Mouse (Mus musculus) neural tube, embryonic 11.5 days (tissue): ENCODE measurements at regions not wholly inside any gene's neighbourhood (a gene's known extent, or its start where the extent isn't known, plus 50 kb on each side); places are given as distances from the start of the nearest gene placed in this dataset.

ENCODE experiments used
- ATAC-seq: fragments of 200-750 bp; cut with Nextera tagmentation; 2 replicates; pipeline ENCODE4 v1.8.0; 2017; ENCODE audit warnings: moderate number of reproducible peaks, mild to moderate bottlenecking, moderate TSS enrichment, moderate library complexity; ENCODE audit not compliant: insufficient read depth, low FRiP score, low TSS enrichment
- DNase-seq: peaks from one replicate; pipeline ENCODE4 v3.0.0-alpha.2; 2015; ENCODE audit warnings: low spot score
- H3K27ac ChIP-seq: fragments of 300-500 bp; sonication (generic); 2 replicates; pipeline ENCODE4 v1.5.1; 2014; ENCODE audit warnings: low read depth, mild to moderate bottlenecking, low read length
- H3K27me3 ChIP-seq: fragments of 300-500 bp; sonication (generic); 2 replicates; pipeline ENCODE4 v1.6.1; 2014; ENCODE audit warnings: mild to moderate bottlenecking, low read length, mixed read lengths; ENCODE audit not compliant: control insufficient read depth, insufficient read depth
- H3K36me3 ChIP-seq: fragments of 300-500 bp; sonication (generic); 2 replicates; pipeline ENCODE4 v1.6.1; 2014; ENCODE audit warnings: mild to moderate bottlenecking, low read length, moderate library complexity, mixed read lengths; ENCODE audit not compliant: control insufficient read depth, insufficient read depth
- H3K4me1 ChIP-seq: fragments of 300-500 bp; sonication (generic); 2 replicates; pipeline ENCODE4 v1.6.1; 2014; ENCODE audit warnings: low read length, mixed read lengths; ENCODE audit not compliant: control insufficient read depth, insufficient read depth
- H3K4me2 ChIP-seq: fragments of 300-500 bp; sonication (generic); 2 replicates; pipeline ENCODE4 v1.6.1; 2014; ENCODE audit warnings: low read depth, mild to moderate bottlenecking, moderate library complexity
- H3K4me3 ChIP-seq: fragments of 300-500 bp; sonication (generic); 2 replicates; pipeline ENCODE4 v1.5.1; 2014; ENCODE audit warnings: low read depth, low read length
- H3K9ac ChIP-seq: fragments of 300-500 bp; sonication (generic); 2 replicates; pipeline ENCODE4 v1.6.1; 2014; ENCODE audit warnings: mild to moderate bottlenecking, low read length
- H3K9me3 ChIP-seq: fragments of 300-500 bp; sonication (generic); 2 replicates; pipeline ENCODE4 v1.6.1; 2016; ENCODE audit warnings: low read length; ENCODE audit not compliant: control insufficient read depth
- WGBS: fragments of 180-500 bp; shearing (Covaris S2); extraction: QIAGEN DNeasy Blood & Tissue Kit; methylation state at CpG from one replicate; pipeline ENCODE4 v1.1.7; 2014; 5-methylcytosine and 5-hydroxymethylcytosine counted together

DNA sequence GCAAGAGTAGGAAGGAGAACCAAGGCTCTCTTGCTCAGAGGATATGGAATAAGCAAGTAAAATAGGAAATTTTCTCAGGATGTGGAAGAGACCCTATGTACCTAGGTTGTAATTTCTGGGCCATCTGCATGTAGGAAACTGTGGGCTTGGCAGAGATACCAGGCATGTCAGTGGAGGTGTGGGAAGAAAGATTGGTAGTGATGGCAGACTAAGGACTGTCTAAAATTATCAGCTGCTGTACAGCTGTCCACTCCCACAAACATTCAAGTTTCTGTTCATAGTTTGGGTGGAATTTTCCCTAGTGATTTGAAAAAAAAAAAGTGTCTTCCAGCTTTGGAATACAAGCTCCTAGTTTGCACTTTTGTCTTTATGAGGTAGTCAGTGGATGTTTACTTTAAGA lies 744.7 kb downstream of the Dhx35 start:
- Histone ChIP-seq H3K4me1 (no peaks in the 10 kb centered on the region), H3K4me2 (no peak overlapping the region), H3K27me3 (no peaks in the 10 kb centered on the region), H3K9me3 (no peaks in the 10 kb centered on the region), H3K4me3 (no peak overlapping the region), H3K9ac (no peak overlapping the region), H3K36me3 (no peaks in the 10 kb centered on the region), H3K27ac (no peak overlapping the region)
- DNase-seq (no peak), ATAC-seq (no peak)

DNA sequence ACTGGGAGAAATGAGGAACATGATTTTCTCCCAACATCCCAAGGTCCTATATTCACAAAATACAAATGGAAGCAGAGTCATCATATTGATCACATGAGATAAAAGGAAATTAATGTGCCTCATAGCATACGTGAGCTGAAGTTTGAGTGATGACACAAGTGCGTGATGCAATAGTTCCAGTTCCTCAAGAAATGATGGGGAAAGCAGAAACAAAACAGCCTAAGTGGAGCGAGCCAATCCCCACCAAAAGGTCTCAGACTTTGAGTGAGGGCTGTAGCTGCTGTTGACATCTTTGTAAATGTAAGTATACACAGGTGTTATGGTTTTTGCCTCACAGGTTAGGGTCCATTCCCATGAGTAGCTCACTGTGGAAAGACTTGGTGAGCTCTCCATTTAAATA lies 763.0 kb downstream of the Dhx35 start:
- Histone ChIP-seq H3K4me1 (no peaks in the 10 kb centered on the region), H3K4me3 (no peak overlapping the region), H3K27ac (no peak overlapping the region), H3K9me3 (no peaks in the 10 kb centered on the region), H3K36me3 (no peaks in the 10 kb centered on the region), H3K4me2 (no peak overlapping the region), H3K9ac (no peak overlapping the region), H3K27me3 (no peaks in the 10 kb centered on the region)
- ATAC-seq (no peak), DNase-seq (no peak)
- WGBS = 91% methylated on average over 3 of the region's 3 CpGs

DNA sequence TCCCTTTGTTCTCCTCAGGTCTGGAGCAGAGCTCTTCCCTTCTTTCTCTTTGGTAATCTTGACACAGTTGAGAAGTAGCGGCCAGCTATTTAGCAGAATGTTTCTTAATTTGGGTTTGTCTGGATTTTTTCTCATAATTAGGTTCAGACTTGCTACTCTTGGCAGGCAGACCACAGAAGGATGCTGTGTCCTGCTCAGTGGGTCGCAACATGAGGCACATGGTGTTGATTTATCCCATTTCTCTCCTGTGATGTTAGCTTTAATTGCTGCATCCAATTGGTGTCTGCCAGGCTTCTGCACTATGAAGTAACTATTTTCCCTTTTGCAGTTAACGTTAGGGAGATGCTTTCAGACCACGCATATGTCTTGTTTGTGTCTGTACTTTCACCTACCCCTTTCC lies 768.7 kb downstream of the Gm826 start:
- ATAC-seq = no peak
- DNase-seq = no peak
- WGBS = 94% methylated on average over 4 of the region's 4 CpGs

DNA sequence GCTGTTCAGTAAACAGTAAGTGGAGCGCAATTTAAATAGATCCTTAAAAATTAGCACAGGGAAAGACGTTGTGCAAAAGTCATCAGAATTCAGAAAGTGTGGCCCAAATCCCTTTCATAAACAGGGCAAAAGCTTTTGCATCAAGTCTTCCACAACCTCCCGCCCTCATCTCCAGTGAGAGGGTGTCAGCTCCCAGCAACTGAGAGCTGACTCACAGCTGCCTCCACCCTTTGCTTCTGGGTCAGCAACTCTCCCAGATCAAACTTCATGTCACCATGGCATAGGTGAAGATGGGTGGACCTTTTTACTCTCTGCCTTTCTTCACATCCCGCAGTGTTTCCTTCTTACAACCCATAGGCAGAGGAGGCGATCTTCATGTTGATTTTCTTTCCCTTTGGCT lies 768.0 kb downstream of the Gm826 start:
- DNase-seq (no peak), ATAC-seq (no peak)
- Histone ChIP-seq H3K9ac (no peak overlapping the region), H3K4me2 (no peak overlapping the region), H3K27ac (no peak overlapping the region), H3K4me1 (no peaks in the 10 kb centered on the region), H3K9me3 (no peaks in the 10 kb centered on the region), H3K27me3 (no peaks in the 10 kb centered on the region), H3K36me3 (no peaks in the 10 kb centered on the region), H3K4me3 (no peak overlapping the region)
- 90% methylated on average over 5 of the region's 5 CpGs for WGBS

More for the DNA sequence above, 768.7 kb downstream of the Gm826 start:
- H3K9ac ChIP-seq = no peak overlapping the region
- no peak overlapping the region for H3K27ac ChIP-seq
- H3K4me2 ChIP-seq = no peak overlapping the region
- H3K9me3 ChIP-seq = no peaks in the 10 kb centered on the region
- H3K4me3 ChIP-seq = no peak overlapping the region
- H3K4me1 ChIP-seq = no peaks in the 10 kb centered on the region
- no peaks in the 10 kb centered on the region for H3K36me3 ChIP-seq
- H3K27me3 ChIP-seq = no peaks in the 10 kb centered on the region

DNA sequence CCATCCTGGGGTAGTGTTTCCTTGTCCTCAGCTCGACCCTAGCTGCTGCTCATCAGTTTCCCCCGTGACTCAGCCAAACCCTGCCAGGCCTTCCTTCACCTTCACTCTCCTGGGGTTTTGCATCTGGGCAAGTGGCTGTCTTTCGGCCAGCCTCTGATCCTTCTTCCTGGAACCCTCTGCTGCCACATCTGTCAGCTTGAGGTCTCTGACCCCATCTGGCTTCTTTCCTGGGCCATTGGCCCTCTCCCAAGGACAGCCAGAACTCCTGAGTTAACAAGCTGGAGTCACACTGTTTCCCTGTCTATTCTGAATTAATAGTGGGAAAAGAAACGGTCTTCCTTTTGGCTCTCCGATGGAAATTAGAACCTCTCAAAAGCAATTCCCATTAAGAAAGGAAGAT lies 767.5 kb downstream of the Gm826 start:
- WGBS = 69% methylated on average over 5 of the region's 5 CpGs

DNA sequence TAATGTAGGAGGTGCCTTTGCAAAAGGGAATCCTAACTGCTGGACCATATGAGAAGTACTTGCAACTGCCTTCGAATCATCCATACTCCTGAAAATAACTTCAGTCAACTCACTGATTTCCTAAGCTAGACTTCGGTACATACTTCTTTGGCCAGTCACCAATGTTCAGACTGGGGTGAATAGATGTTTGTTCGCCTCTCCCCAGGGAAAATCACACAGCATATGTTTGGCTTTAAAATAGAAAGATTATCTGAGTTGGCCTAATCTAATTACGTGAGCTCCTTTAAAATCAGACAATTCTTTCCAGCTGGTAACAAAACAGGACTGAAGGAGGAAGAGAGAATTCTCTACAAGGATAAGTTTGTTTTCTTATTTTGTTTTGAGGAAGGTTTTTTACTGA lies 765.6 kb downstream of the Gm826 start:
- no peak for ATAC-seq
- no peaks in the 10 kb centered on the region for H3K4me1 ChIP-seq
- no peak overlapping the region for H3K9ac ChIP-seq
- 87% methylated on average over 4 of the region's 4 CpGs for WGBS
- no peak overlapping the region for H3K4me3 ChIP-seq
- no peak for DNase-seq
- H3K36me3 ChIP-seq = no peaks in the 10 kb centered on the region
- no peaks in the 10 kb centered on the region for H3K9me3 ChIP-seq
- no peak overlapping the region for H3K27ac ChIP-seq
- no peak overlapping the region for H3K4me2 ChIP-seq
- no peaks in the 10 kb centered on the region for H3K27me3 ChIP-seq

More for the DNA sequence above, 767.5 kb downstream of the Gm826 start:
- Histone ChIP-seq H3K36me3 (no peaks in the 10 kb centered on the region), H3K9me3 (no peaks in the 10 kb centered on the region), H3K4me1 (no peaks in the 10 kb centered on the region), H3K4me3 (no peak overlapping the region), H3K9ac (no peak overlapping the region), H3K4me2 (no peak overlapping the region), H3K27ac (no peak overlapping the region), H3K27me3 (no peaks in the 10 kb centered on the region)
- DNase-seq = no peak
- no peak for ATAC-seq

DNA sequence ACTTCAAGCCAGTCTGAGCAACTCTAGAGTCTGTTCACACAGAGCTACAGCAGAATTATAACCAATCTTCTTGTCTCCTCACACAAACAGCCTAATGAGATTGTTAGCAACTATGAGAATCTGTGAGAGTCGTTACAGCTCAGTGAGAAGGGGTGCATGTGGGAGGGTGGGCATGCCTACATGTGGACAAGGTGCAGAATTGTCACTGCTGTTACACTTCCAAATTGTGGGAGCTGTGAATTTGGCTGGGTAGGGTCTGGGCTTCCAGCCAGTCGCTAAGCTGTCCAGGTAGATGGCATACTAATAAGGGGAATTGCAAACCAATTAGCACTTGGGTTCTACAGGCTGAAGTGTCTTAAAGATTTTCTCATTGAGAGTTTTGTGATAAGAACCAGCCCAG lies 762.1 kb downstream of the Gm826 start:
- Histone ChIP-seq H3K27ac (no peak overlapping the region), H3K9ac (no peak overlapping the region), H3K4me1 (no peaks in the 10 kb centered on the region), H3K4me2 (no peak overlapping the region), H3K4me3 (no peak overlapping the region), H3K9me3 (no peaks in the 10 kb centered on the region), H3K27me3 (no peaks in the 10 kb centered on the region), H3K36me3 (no peaks in the 10 kb centered on the region)
- WGBS = 81% methylated on average over 2 of the region's 2 CpGs
- ATAC-seq (no peak), DNase-seq (no peak)

DNA sequence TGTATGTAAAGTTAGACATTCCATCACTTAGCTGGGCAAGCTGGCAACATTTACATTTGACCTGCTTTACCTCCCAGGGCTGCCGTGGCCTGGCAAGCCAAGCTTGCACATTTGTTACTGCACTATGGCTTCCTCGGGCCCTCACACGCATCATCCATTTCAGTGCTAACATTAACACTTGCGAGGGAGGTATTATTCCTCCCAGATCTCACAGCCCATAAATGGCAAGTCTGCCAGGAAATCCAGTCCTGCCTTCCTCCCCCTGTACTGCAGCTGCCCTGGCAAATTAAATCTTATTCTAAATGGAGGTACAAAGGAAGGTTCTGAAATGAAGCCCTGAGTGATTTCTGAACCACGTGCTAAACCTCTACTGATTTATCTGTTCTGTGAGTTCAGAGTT lies 758.7 kb downstream of the Gm826 start:
- H3K4me2 ChIP-seq = no peak overlapping the region
- 70% methylated on average over 5 of the region's 5 CpGs for WGBS
- no peaks in the 10 kb centered on the region for H3K4me1 ChIP-seq
- no peak for ATAC-seq
- H3K36me3 ChIP-seq = no peaks in the 10 kb centered on the region
- no peak overlapping the region for H3K27ac ChIP-seq
- H3K27me3 ChIP-seq = no peaks in the 10 kb centered on the region
- no peak overlapping the region for H3K4me3 ChIP-seq
- no peaks in the 10 kb centered on the region for H3K9me3 ChIP-seq
- H3K9ac ChIP-seq = no peak overlapping the region
- no peak for DNase-seq

DNA sequence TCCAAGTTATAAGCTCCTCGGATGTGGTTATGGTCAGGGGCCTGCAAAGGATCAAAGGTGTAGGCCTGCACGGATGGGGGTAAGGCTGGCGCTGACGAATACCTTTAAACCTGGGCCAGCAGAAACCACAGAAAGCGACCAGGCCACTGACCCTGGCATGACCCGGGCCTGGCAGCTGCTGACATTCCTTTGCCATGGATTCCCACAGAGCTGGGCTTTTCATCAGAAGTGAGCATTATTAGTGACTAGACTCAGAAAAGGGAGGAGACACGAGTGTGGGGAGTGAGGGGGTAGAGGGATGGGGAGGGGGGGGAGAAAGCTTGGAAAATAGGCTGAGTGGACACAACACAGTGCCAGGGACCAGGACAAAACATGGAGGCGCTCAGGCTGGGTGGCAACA lies 750.9 kb downstream of the Gm826 start:
- Histone ChIP-seq H3K36me3 (no peaks in the 10 kb centered on the region), H3K27ac (no peak overlapping the region), H3K4me2 (no peak overlapping the region), H3K9ac (no peak overlapping the region), H3K4me3 (no peak overlapping the region), H3K9me3 (no peaks in the 10 kb centered on the region), H3K27me3 (no peaks in the 10 kb centered on the region), H3K4me1 (no peaks in the 10 kb centered on the region)
- DNase-seq (peak; percentile 29), ATAC-seq (no peak)
- WGBS = 27% methylated on average over 8 of the region's 8 CpGs
